Mouse (Mus musculus) heart, adult 18-20 months (tissue): Measurements from ENCODE around the gene Aldh5a1. TPM values are rescaled to one million over a fixed set of nuclear protein-coding genes. Genes with fewer than 3 reads are reported as not detected.

Experiments
- DNase-seq, 2 experiments: peaks; one replicate each; pipeline ENCODE4 v3.0.0; 2021 to 2022; ENCODE audit warnings: mixed read lengths in 1 of 2
- total RNA-seq, 2 experiments: library from RNA; stranded (reverse); gene quantifications; 2 replicates each; pipeline ENCODE4 v1.2.3; 2021

The Aldh5a1 gene
- total RNA-seq, 2 experiments from 2014 or later, result 27.9 to 28.1 TPM

GRCm38 (mm10) chr13:24866430-24867402 lies 70.7 kb downstream of the Aldh5a1 start:
- DNase-seq, result no peak

DNA sequence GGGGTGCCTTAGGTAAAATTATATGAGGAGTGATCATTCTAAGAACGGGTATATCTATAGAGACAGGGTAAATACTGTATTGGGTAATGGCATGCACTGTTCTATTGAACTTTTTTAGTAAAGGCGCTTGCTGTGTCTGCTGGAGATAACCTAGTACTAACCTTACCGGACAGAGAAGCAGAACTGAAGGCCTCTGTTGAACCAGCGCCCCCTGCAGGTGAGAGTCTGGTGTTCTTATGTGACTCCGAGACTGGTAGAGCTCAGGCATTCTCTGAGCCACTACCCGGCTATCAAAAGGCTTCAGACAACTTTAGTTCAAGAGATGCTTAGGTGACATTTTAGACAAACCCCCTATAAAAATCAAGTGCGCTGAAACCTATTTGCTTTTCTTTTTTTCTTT lies 74.9 kb downstream of the Aldh5a1 start:
- peak; percentile 24 to 73 for DNase-seq

- DNase-seq, result no peak
Measured at GRCm38 (mm10) chr13:24862021-24862420, 75.4 kb downstream of the Aldh5a1 start.

DNA sequence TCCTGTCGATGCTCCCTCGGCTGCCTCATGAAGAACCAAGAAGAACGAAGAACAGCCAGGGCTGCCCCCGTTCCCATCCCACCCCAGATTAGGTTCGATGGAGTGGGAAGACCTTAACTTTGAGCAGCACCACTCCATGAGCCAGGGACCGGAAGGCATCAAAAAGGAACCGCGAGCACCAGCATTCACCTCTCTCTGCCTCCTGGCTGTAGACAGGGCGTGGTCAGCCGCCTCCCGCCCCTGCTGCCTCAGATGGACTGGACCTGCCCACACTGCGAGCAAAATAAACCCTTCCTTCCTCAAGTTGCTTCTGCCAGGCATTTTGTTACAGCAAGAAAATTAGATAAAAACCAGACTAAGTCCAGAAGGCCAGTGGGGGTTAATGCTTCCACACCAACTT lies 76.4 kb downstream of the Aldh5a1 start:
- no peak for DNase-seq

GRCm38 (mm10) chr13:24859115-24859514 lies 78.3 kb downstream of the Aldh5a1 start:
- DNase-seq, result no peak

Other genes with a start within 250 kb of the Aldh5a1 start
- not detected for gene Armh2, start 196.4 kb downstream of the Aldh5a1 start, total RNA-seq
- 10 to 100 TPM; 61.0 to 65.8 TPM for gene Gmnn, start 175.7 kb downstream of the Aldh5a1 start, total RNA-seq
- gene BC005537, start 136.0 kb downstream of the Aldh5a1 start, total RNA-seq, result 100 to 1,000 TPM; 132 to 137 TPM
- 100 to 1,000 TPM; 395 to 427 TPM for gene Acot13, start 106.1 kb downstream of the Aldh5a1 start, total RNA-seq
- gene Tdp2, start 106.0 kb downstream of the Aldh5a1 start, total RNA-seq, result 10 to 100 TPM; 13.1 TPM
- gene D130043K22Rik, start 92.5 kb downstream of the Aldh5a1 start, total RNA-seq, result under 1 TPM in 1 of 2 experiments, not detected in 1; 0.05 TPM
- 1 to 10 TPM; 2.0 to 2.5 TPM for gene Gpld1, start 5.5 kb upstream of the Aldh5a1 start, total RNA-seq
- 10 to 100 TPM; 53.5 to 54.7 TPM for gene Mrs2, start 82.7 kb upstream of the Aldh5a1 start, total RNA-seq
- under 1 TPM in 1 of 2 experiments, not detected in 1; 0.05 TPM for gene Dcdc2a, start 118.3 kb upstream of the Aldh5a1 start, total RNA-seq